In the genomic region with DNA sequence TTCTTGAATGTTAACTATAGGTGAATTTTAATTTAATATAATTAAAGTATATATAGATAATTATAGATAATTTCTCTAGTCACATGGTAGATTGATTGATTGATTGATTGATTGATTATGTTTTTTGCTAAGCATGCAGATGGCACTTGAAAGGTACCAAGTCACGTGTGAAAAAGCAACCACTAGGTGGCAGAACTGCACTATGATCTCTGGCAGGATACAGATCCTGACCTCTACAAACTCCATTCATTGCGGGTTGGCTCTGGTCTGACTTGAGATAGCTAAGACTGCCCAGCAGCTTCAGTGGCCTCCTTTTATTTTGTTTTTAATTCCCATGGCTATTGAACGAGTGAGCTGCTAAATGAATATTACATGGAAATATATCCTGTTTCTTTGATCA, we compare ENCODE assay signal across 8 mouse cellular contexts.
DNase-seq lines count a peak whose midpoint lies in the region; ATAC-seq lines count a peak whose summit lies in the region.

No protein-coding gene starts in this region.

- H3K27ac ChIP-seq in forebrain, embryonic 11.5 days (ENCODE audit: low read depth, low read length) = no peak overlapping the region
- H3K27ac ChIP-seq in forebrain, embryonic 15.5 days (replicated peaks) = no peak overlapping the region
- H3K27ac ChIP-seq in hindbrain, embryonic 12.5 days = no peak overlapping the region
- no peak overlapping the region for H3K27ac ChIP-seq in neural tube, embryonic 14.5 days (ENCODE audit: low read depth, low read length)
- H3K27ac ChIP-seq in intestine, embryonic 15.5 days = no peak overlapping the region

- H3K9me3 ChIP-seq in forebrain, embryonic 11.5 days (ENCODE audit: control insufficient read depth, low read length) = no peaks in the 10 kb centered on the region
- no peaks in the 10 kb centered on the region for H3K9me3 ChIP-seq in forebrain, embryonic 15.5 days
- H3K9me3 ChIP-seq in hindbrain, embryonic 12.5 days (replicated peaks) = no peaks in the 10 kb centered on the region
- no peaks in the 10 kb centered on the region for H3K9me3 ChIP-seq in neural tube, embryonic 14.5 days (ENCODE audit: control insufficient read depth, low read length)
- no peaks in the 10 kb centered on the region for H3K9me3 ChIP-seq in intestine, embryonic 15.5 days

- peak; percentile 87 for ATAC-seq in forebrain, embryonic 11.5 days (replicated peaks; ENCODE audit: low FRiP score)
- no peak for ATAC-seq in forebrain, embryonic 15.5 days (replicated peaks)
- ATAC-seq in hindbrain, embryonic 12.5 days (ENCODE audit: low FRiP score) = peak; percentile 77; the same call in 1 of the 2 replicates
- ATAC-seq in neural tube, embryonic 14.5 days (ENCODE audit: low read depth) = peak; percentile 63; the same call in 1 of the 2 replicates
- no peak for ATAC-seq in intestine, embryonic 15.5 days

- DNase-seq in forebrain, embryonic 11.5 days (ENCODE audit: low spot score) = no peak
- DNase-seq in thymus, postnatal 4 days = peak; percentile 7
- DNase-seq in thymus, postnatal 25 days = no peak
- no peak for DNase-seq in gastrocnemius, postnatal 4 days (ENCODE audit: low spot score in 2 of 2)

- H3K4me1 ChIP-seq in forebrain, embryonic 11.5 days (replicated peaks; ENCODE audit: control insufficient read depth, insufficient read depth, low read length) = no peaks in the 10 kb centered on the region
- no peaks in the 10 kb centered on the region for H3K4me1 ChIP-seq in forebrain, embryonic 15.5 days
- no peaks in the 10 kb centered on the region for H3K4me1 ChIP-seq in hindbrain, embryonic 12.5 days
- H3K4me1 ChIP-seq in neural tube, embryonic 14.5 days (ENCODE audit: control insufficient read depth, insufficient read depth, low read length) = no peaks in the 10 kb centered on the region
- H3K4me1 ChIP-seq in intestine, embryonic 15.5 days (replicated peaks) = no peaks in the 10 kb centered on the region

- no peak overlapping the region for H3K4me2 ChIP-seq in forebrain, embryonic 11.5 days (ENCODE audit: low read depth, low read length, severe bottlenecking)
- no peak overlapping the region for H3K4me2 ChIP-seq in forebrain, embryonic 15.5 days (replicated peaks)
- H3K4me2 ChIP-seq in hindbrain, embryonic 12.5 days (replicated peaks) = no peak overlapping the region
- no peak overlapping the region for H3K4me2 ChIP-seq in neural tube, embryonic 14.5 days (ENCODE audit: low read depth, low read length)
- no peak overlapping the region for H3K4me2 ChIP-seq in intestine, embryonic 15.5 days (replicated peaks)

- no peaks in the 10 kb centered on the region for H3K36me3 ChIP-seq in forebrain, embryonic 11.5 days (ENCODE audit: control insufficient read depth, insufficient read depth, low read length)
- H3K36me3 ChIP-seq in forebrain, embryonic 15.5 days = no peaks in the 10 kb centered on the region
- no peaks in the 10 kb centered on the region for H3K36me3 ChIP-seq in hindbrain, embryonic 12.5 days
- no peaks in the 10 kb centered on the region for H3K36me3 ChIP-seq in neural tube, embryonic 14.5 days (ENCODE audit: control insufficient read depth, insufficient read depth, low read length)
- no peaks in the 10 kb centered on the region for H3K36me3 ChIP-seq in intestine, embryonic 15.5 days

- H3K27me3 ChIP-seq in forebrain, embryonic 11.5 days (ENCODE audit: control insufficient read depth, insufficient read depth, low read length) = no peaks in the 10 kb centered on the region
- no peaks in the 10 kb centered on the region for H3K27me3 ChIP-seq in forebrain, embryonic 15.5 days
- no peaks in the 10 kb centered on the region for H3K27me3 ChIP-seq in hindbrain, embryonic 12.5 days
- H3K27me3 ChIP-seq in neural tube, embryonic 14.5 days (ENCODE audit: control insufficient read depth, insufficient read depth, low read length) = no peaks in the 10 kb centered on the region
- H3K27me3 ChIP-seq in intestine, embryonic 15.5 days (replicated peaks) = no peaks in the 10 kb centered on the region

- 20% methylated on average over 3 of the region's 3 CpGs for WGBS in forebrain, embryonic 11.5 days
- WGBS in forebrain, embryonic 15.5 days = 12% methylated on average over 3 of the region's 3 CpGs
- WGBS in hindbrain, embryonic 12.5 days = 17% methylated on average over 3 of the region's 3 CpGs
- WGBS in neural tube, embryonic 14.5 days = 17% methylated on average over 3 of the region's 3 CpGs
- WGBS in intestine, embryonic 15.5 days = 13% methylated on average over 3 of the region's 3 CpGs

- no peak overlapping the region for H3K4me3 ChIP-seq in forebrain, embryonic 11.5 days (ENCODE audit: low read depth, low read length)
- no peak overlapping the region for H3K4me3 ChIP-seq in forebrain, embryonic 15.5 days
- no peak overlapping the region for H3K4me3 ChIP-seq in hindbrain, embryonic 12.5 days
- H3K4me3 ChIP-seq in neural tube, embryonic 14.5 days (ENCODE audit: low read depth, low read length) = no peak overlapping the region
- H3K4me3 ChIP-seq in intestine, embryonic 15.5 days (replicated peaks) = no peak overlapping the region

- H3K9ac ChIP-seq in forebrain, embryonic 11.5 days (ENCODE audit: low read length) = no peak overlapping the region
- H3K9ac ChIP-seq in forebrain, embryonic 15.5 days (replicated peaks) = no peak overlapping the region
- no peak overlapping the region for H3K9ac ChIP-seq in hindbrain, embryonic 12.5 days
- no peak overlapping the region for H3K9ac ChIP-seq in neural tube, embryonic 14.5 days (replicated peaks; ENCODE audit: low read depth, low read length)
- no peak overlapping the region for H3K9ac ChIP-seq in intestine, embryonic 15.5 days

Comparison
In these comparisons a context has a peak if more than half of its experiments do, and no peak if none do; other contexts are left out.
1. ATAC-seq: peak in forebrain, embryonic 11.5 days (single experiment), hindbrain, embryonic 12.5 days (single experiment) and neural tube, embryonic 14.5 days (single experiment); none in forebrain, embryonic 15.5 days (single experiment) and intestine, embryonic 15.5 days (single experiment).